Comparison of ENCODE assay signal across 8 mouse cellular contexts in genomic region chr7:119895639-119896512, GRCm38 (mm10). TPM values are rescaled to one million over a fixed set of nuclear protein-coding genes. Genes with fewer than 3 reads are reported as not detected.
DNase-seq lines count a peak whose midpoint lies in the region; ATAC-seq and TF ChIP-seq lines count a peak whose summit lies in the region.

Gene Lyrm1 (plus strand): TSS chr7:119895861.
Gene Dcun1d3 (minus strand): TSS chr7:119896298.

- peak within 1 kb of the TSS; percentile 66 for H3K4me3 ChIP-seq in forebrain, embryonic 11.5 days (ENCODE audit: low read depth, low read length)
- H3K4me3 ChIP-seq in heart, postnatal 0 days (ENCODE audit: low read depth, low read length) = peak within 1 kb of the TSS; percentile 70
- H3K4me3 ChIP-seq in liver, embryonic 16.5 days (ENCODE audit: low read depth, low read length) = peak within 1 kb of the TSS; percentile 81
- H3K4me3 ChIP-seq in neural tube, embryonic 13.5 days = peak within 1 kb of the TSS; percentile 72
- H3K4me3 ChIP-seq in testis, adult 2 months (ENCODE audit: control insufficient read depth, low read depth, low read length) = peak within 1 kb of the TSS; percentile 89

- TF ChIP-seq CTCF in heart, postnatal 0 days (IDR thresholded peaks at IDR 0.05; ENCODE audit: low read depth) = no peak
- no peak for TF ChIP-seq CTCF in testis, adult 2 months (IDR thresholded peaks at IDR 0.05; ENCODE audit: control insufficient read depth, insufficient read depth, insufficient replicate concordance, low read depth, low read length)

- H3K4me2 ChIP-seq in forebrain, embryonic 11.5 days (ENCODE audit: low read depth, low read length, severe bottlenecking) = peak within 1 kb of the TSS; percentile 75
- peak within 1 kb of the TSS; percentile 75 for H3K4me2 ChIP-seq in heart, postnatal 0 days (ENCODE audit: low read depth, low read length)
- peak within 1 kb of the TSS; percentile 93 for H3K4me2 ChIP-seq in liver, embryonic 16.5 days (ENCODE audit: low read depth, low read length)
- H3K4me2 ChIP-seq in neural tube, embryonic 13.5 days = peak within 1 kb of the TSS; percentile 73

- H3K9me3 ChIP-seq in forebrain, embryonic 11.5 days (ENCODE audit: control insufficient read depth, low read length) = no peaks in the 10 kb centered on the region
- no peaks in the 10 kb centered on the region for H3K9me3 ChIP-seq in heart, postnatal 0 days (replicated peaks; ENCODE audit: control insufficient read depth, low read length)
- no peaks in the 10 kb centered on the region for H3K9me3 ChIP-seq in liver, embryonic 16.5 days (replicated peaks; ENCODE audit: control insufficient read depth, low read length)
- no peaks in the 10 kb centered on the region for H3K9me3 ChIP-seq in neural tube, embryonic 13.5 days

- H3K9ac ChIP-seq in forebrain, embryonic 11.5 days (ENCODE audit: low read length) = peak within 1 kb of the TSS; percentile 83
- H3K9ac ChIP-seq in heart, postnatal 0 days (replicated peaks; ENCODE audit: low read depth, low read length) = peak within 1 kb of the TSS; percentile 71
- H3K9ac ChIP-seq in liver, embryonic 16.5 days (ENCODE audit: low read depth, low read length) = peak within 1 kb of the TSS; percentile 86
- peak within 1 kb of the TSS; percentile 96 for H3K9ac ChIP-seq in neural tube, embryonic 13.5 days

- under 1% methylated on average over 63 of the region's 63 CpGs for WGBS in forebrain, embryonic 11.5 days
- under 1% methylated on average over 61 of the region's 63 CpGs for WGBS in heart, postnatal 0 days
- WGBS in liver, embryonic 16.5 days (ENCODE audit: insufficient replicate concordance) = under 1% methylated on average over 61 of the region's 63 CpGs
- under 1% methylated on average over 62 of the region's 63 CpGs for WGBS in neural tube, embryonic 13.5 days

- DNase-seq in CD8-positive naive resting alpha-beta T cell, adult 2 months (ENCODE audit: low read depth in 2 of 2, low spot score in 2 of 2) = peak; percentile 92 to 94
- DNase-seq in c-Kit-positive CD71-negative TER-119-negative erythroid progenitor cells, embryonic 14.5 days (ENCODE audit: low read depth) = peak; percentile 90
- DNase-seq in forebrain, embryonic 11.5 days (ENCODE audit: low spot score) = peak; percentile 99
- DNase-seq in heart, postnatal 0 days (ENCODE audit: low spot score) = peak; percentile 99
- DNase-seq in kidney, postnatal 4 days = peak; percentile 99

- no peaks in the 10 kb centered on the region for H3K27me3 ChIP-seq in forebrain, embryonic 11.5 days (ENCODE audit: control insufficient read depth, insufficient read depth, low read length)
- no peaks in the 10 kb centered on the region for H3K27me3 ChIP-seq in heart, postnatal 0 days (ENCODE audit: control insufficient read depth, insufficient read depth, low read length)
- no peaks in the 10 kb centered on the region for H3K27me3 ChIP-seq in liver, embryonic 16.5 days (ENCODE audit: control insufficient read depth, insufficient read depth, low read depth, low read length)
- no peaks in the 10 kb centered on the region for H3K27me3 ChIP-seq in neural tube, embryonic 13.5 days
- H3K27me3 ChIP-seq in testis, adult 2 months (ENCODE audit: control insufficient read depth, insufficient read depth, low read length) = no peaks in the 10 kb centered on the region

- TF ChIP-seq EP300 in heart, postnatal 0 days (IDR thresholded peaks at IDR 0.05; ENCODE audit: low read depth) = peak; percentile 55; the same call in 1 of the 2 replicates

- no peaks in the 10 kb centered on the region for H3K36me3 ChIP-seq in forebrain, embryonic 11.5 days (ENCODE audit: control insufficient read depth, insufficient read depth, low read length)
- H3K36me3 ChIP-seq in heart, postnatal 0 days (replicated peaks; ENCODE audit: control insufficient read depth, insufficient read depth, low read length) = no peaks in the 10 kb centered on the region
- H3K36me3 ChIP-seq in liver, embryonic 16.5 days (ENCODE audit: control insufficient read depth, insufficient read depth) = no peaks in the 10 kb centered on the region
- H3K36me3 ChIP-seq in neural tube, embryonic 13.5 days = no peaks in the 10 kb centered on the region
- no peaks in the 10 kb centered on the region for H3K36me3 ChIP-seq in testis, adult 2 months (ENCODE audit: control insufficient read depth, insufficient read depth, low read length)

- peaks cover 4% of the 10 kb centered on the region; the same call in 1 of the 2 replicates for H3K4me1 ChIP-seq in forebrain, embryonic 11.5 days (replicated peaks; ENCODE audit: control insufficient read depth, insufficient read depth, low read length)
- H3K4me1 ChIP-seq in heart, postnatal 0 days (ENCODE audit: control insufficient read depth, insufficient read depth) = peaks cover 10% of the 10 kb centered on the region; the same call in 1 of the 2 replicates
- peaks cover 17% of the 10 kb centered on the region for H3K4me1 ChIP-seq in liver, embryonic 16.5 days (ENCODE audit: control insufficient read depth, low read depth, low read length)
- peaks cover 41% of the 10 kb centered on the region for H3K4me1 ChIP-seq in neural tube, embryonic 13.5 days (replicated peaks)
- H3K4me1 ChIP-seq in testis, adult 2 months (ENCODE audit: control insufficient read depth, insufficient read depth, low read length) = no peaks in the 10 kb centered on the region

- H3K27ac ChIP-seq in forebrain, embryonic 11.5 days (ENCODE audit: low read depth, low read length) = peak within 1 kb of the TSS; percentile 95
- H3K27ac ChIP-seq in heart, postnatal 0 days (ENCODE audit: low read depth) = peak within 1 kb of the TSS; percentile 95
- H3K27ac ChIP-seq in liver, embryonic 16.5 days (ENCODE audit: low read length) = peak within 1 kb of the TSS; percentile 66
- H3K27ac ChIP-seq in neural tube, embryonic 13.5 days (replicated peaks) = peak within 1 kb of the TSS; percentile 97
- H3K27ac ChIP-seq in testis, adult 2 months (ENCODE audit: control insufficient read depth, insufficient read depth, low read depth, low read length) = peak within 1 kb of the TSS; percentile 96

- ATAC-seq in forebrain, embryonic 11.5 days (replicated peaks; ENCODE audit: low FRiP score) = peak; percentile 97
- ATAC-seq in heart, postnatal 0 days (ENCODE audit: insufficient read depth, low read depth) = peak; percentile 99
- ATAC-seq in liver, embryonic 16.5 days (ENCODE audit: low read depth) = peak; percentile 97
- ATAC-seq in neural tube, embryonic 13.5 days (ENCODE audit: low read depth) = peak; percentile 99

- TF ChIP-seq POLR2A in testis, adult 2 months (IDR thresholded peaks at IDR 0.05; ENCODE audit: control insufficient read depth, low read depth, low read length) = peak; percentile 97

RNA-seq across cellular contexts. Expression of gene Lyrm1, which starts in this region (rescaled TPM):
- polyA plus RNA-seq in forebrain, embryonic 11.5 days (2014; fragmentation: Nextera tagmentation; extraction: Ambion mirVana) = 9.6 and 10.2 TPM in 2 replicates
- total RNA-seq in heart, postnatal 0 days (2014; rRNA removed; ENCODE audit: low replicate concordance) = 3.0 and 11.9 TPM in 2 replicates
- polyA plus RNA-seq in heart, postnatal 0 days (2015; fragmentation: Nextera tagmentation; extraction: Ambion mirVana) = 8.4 and 9.2 TPM in 2 replicates
- 2.7 and 2.8 TPM in 2 replicates for polyA plus RNA-seq in liver, embryonic 16.5 days (2015; fragmentation: Nextera tagmentation; extraction: Ambion mirVana)
- 20.0 and 20.1 TPM in 2 replicates for polyA plus RNA-seq in neural tube, embryonic 13.5 days (2015; fragmentation: Nextera tagmentation; extraction: Ambion mirVana)
- polyA plus RNA-seq in testis, adult 2 months (2012; rRNA removed) = 27.0 and 31.4 TPM in 2 replicates

RNA-seq across cellular contexts. Expression of gene Dcun1d3, which starts in this region (rescaled TPM):
- polyA plus RNA-seq in forebrain, embryonic 11.5 days (2014; fragmentation: Nextera tagmentation; extraction: Ambion mirVana) = 9.4 and 10.2 TPM in 2 replicates
- total RNA-seq in heart, postnatal 0 days (2014; rRNA removed; ENCODE audit: low replicate concordance) = 2.8 and 8.2 TPM in 2 replicates
- 4.8 and 5.5 TPM in 2 replicates for polyA plus RNA-seq in heart, postnatal 0 days (2015; fragmentation: Nextera tagmentation; extraction: Ambion mirVana)
- polyA plus RNA-seq in liver, embryonic 16.5 days (2015; fragmentation: Nextera tagmentation; extraction: Ambion mirVana) = 1.9 TPM in 2 replicates
- polyA plus RNA-seq in neural tube, embryonic 13.5 days (2015; fragmentation: Nextera tagmentation; extraction: Ambion mirVana) = 15.3 and 17.7 TPM in 2 replicates
- polyA plus RNA-seq in testis, adult 2 months (2012; rRNA removed) = 66.1 and 70.0 TPM in 2 replicates

Comparison
In these comparisons a context has a peak if more than half of its experiments do, and no peak if none do; other contexts are left out.
1. Peak in every context shown above with its lines: DNase-seq, ATAC-seq, H3K4me3 ChIP-seq and H3K27ac ChIP-seq.